9 mouse cellular contexts compared by ENCODE assay signal in the genomic region with DNA sequence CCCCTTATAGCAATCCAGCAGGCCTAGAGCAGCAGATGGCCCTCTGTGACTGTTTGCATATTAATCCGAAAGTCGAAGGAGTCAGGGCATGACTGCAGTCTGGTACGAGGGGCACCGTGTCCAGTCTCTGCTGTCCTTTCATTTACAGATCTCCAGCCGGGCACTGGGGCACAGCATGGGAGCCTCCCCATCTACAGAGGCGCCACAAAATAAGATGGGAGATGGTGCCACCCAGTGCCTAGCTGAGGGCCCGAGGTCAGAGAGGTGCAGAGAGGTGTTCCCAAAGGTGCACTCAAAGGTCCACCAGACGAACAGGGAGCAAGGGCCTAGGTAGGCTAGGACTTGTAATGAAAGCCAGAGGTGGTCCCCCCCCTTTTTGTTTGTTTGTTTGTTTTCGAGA. TPM values are rescaled to one million over a fixed set of nuclear protein-coding genes. Genes with fewer than 3 reads are reported as not detected.
DNase-seq lines count a peak whose midpoint lies in the region; ATAC-seq and TF ChIP-seq lines count a peak whose summit lies in the region.
"Had no signal": no experiment of that assay in that cellular context is flagged by ENCODE, and none has a peak within 500 bp of the region (broad histone marks: within the 10 kb centered on the region; RNA-seq: fewer than 3 reads in every experiment).

No protein-coding gene starts in this region.

- TF ChIP-seq POLR2A in lung, adult 2 months (IDR thresholded peaks at IDR 0.05; ENCODE audit: borderline replicate concordance, extremely low read depth, low read depth, low read length): no peak
- no peak for TF ChIP-seq POLR2A in bone marrow, adult 2 months (IDR thresholded peaks at IDR 0.05; ENCODE audit: borderline replicate concordance, control insufficient read depth, low read depth, low read length)

- H3K4me2 ChIP-seq in forebrain, postnatal 0 days (ENCODE audit: low read depth): no peak overlapping the region
- no peak overlapping the region for H3K4me2 ChIP-seq in forebrain, embryonic 16.5 days (ENCODE audit: low read length)
- peak overlapping the region; percentile 91 for H3K4me2 ChIP-seq in liver, embryonic 12.5 days
- H3K4me2 ChIP-seq: forebrain, embryonic 15.5 days had no signal

- no peak for DNase-seq in forebrain, postnatal 0 days
- no peak for DNase-seq in lung, adult 2 months
- DNase-seq in lung, postnatal 10 days: no peak
- DNase-seq in layer of hippocampus, adult 11-12 months (ENCODE audit: low spot score): no peak
- no peak for DNase-seq in ovary, postnatal 10 days (ENCODE audit: low spot score)

- WGBS in forebrain, postnatal 0 days: 77% methylated on average over 9 of the region's 9 CpGs
- 82% methylated on average over 9 of the region's 9 CpGs for WGBS in forebrain, embryonic 16.5 days
- 52% methylated on average over 9 of the region's 9 CpGs for WGBS in lung, adult 2 months
- WGBS in bone marrow, adult 2 months: 41% methylated on average over 9 of the region's 9 CpGs
- 43% methylated on average over 9 of the region's 9 CpGs for WGBS in liver, embryonic 12.5 days (ENCODE audit: insufficient replicate concordance)

- H3K9ac ChIP-seq in forebrain, postnatal 0 days: no peak overlapping the region
- H3K9ac ChIP-seq in forebrain, embryonic 16.5 days (replicated peaks; ENCODE audit: low read depth, low read length): no peak overlapping the region
- peak overlapping the region; percentile 83 for H3K9ac ChIP-seq in liver, embryonic 12.5 days
- H3K9ac ChIP-seq: forebrain, embryonic 15.5 days had no signal

- no peaks in the 10 kb centered on the region for H3K27me3 ChIP-seq in forebrain, postnatal 0 days (ENCODE audit: insufficient read depth, low read length)
- no peaks in the 10 kb centered on the region for H3K27me3 ChIP-seq in forebrain, embryonic 16.5 days (replicated peaks; ENCODE audit: control insufficient read depth, insufficient read depth, low read length)
- no peaks in the 10 kb centered on the region for H3K27me3 ChIP-seq in liver, embryonic 12.5 days (replicated peaks)
- H3K27me3 ChIP-seq: forebrain, embryonic 15.5 days had no signal

- no peaks in the 10 kb centered on the region for H3K36me3 ChIP-seq in forebrain, postnatal 0 days (ENCODE audit: insufficient read depth)
- no peaks in the 10 kb centered on the region for H3K36me3 ChIP-seq in forebrain, embryonic 16.5 days (ENCODE audit: control insufficient read depth, insufficient read depth)
- peaks cover 41% of the 10 kb centered on the region for H3K36me3 ChIP-seq in liver, embryonic 12.5 days
- H3K36me3 ChIP-seq: forebrain, embryonic 15.5 days had no signal

- no peaks in the 10 kb centered on the region for H3K9me3 ChIP-seq in forebrain, postnatal 0 days (ENCODE audit: low read length)
- H3K9me3 ChIP-seq in forebrain, embryonic 16.5 days (ENCODE audit: control insufficient read depth, low read length): no peaks in the 10 kb centered on the region
- no peaks in the 10 kb centered on the region for H3K9me3 ChIP-seq in liver, embryonic 12.5 days (replicated peaks)
- H3K9me3 ChIP-seq: forebrain, embryonic 15.5 days had no signal

- no peak for ATAC-seq in forebrain, postnatal 0 days
- no peak for ATAC-seq in forebrain, embryonic 16.5 days
- ATAC-seq in liver, embryonic 12.5 days: no peak
- ATAC-seq: forebrain, embryonic 15.5 days had no signal

- no peak for TF ChIP-seq CTCF in forebrain, postnatal 0 days (IDR thresholded peaks at IDR 0.05; ENCODE audit: low read depth)
- TF ChIP-seq CTCF in lung, adult 2 months (IDR thresholded peaks at IDR 0.05; ENCODE audit: insufficient read depth, low read length): no peak
- no peak for TF ChIP-seq CTCF in bone marrow, adult 2 months (IDR thresholded peaks at IDR 0.05; ENCODE audit: control insufficient read depth, insufficient read depth, low read length)

- no peak overlapping the region for H3K4me3 ChIP-seq in forebrain, postnatal 0 days (ENCODE audit: low read depth, low read length)
- no peak overlapping the region for H3K4me3 ChIP-seq in forebrain, embryonic 16.5 days (replicated peaks; ENCODE audit: low read length)
- H3K4me3 ChIP-seq in lung, adult 2 months (replicated peaks; ENCODE audit: extremely low read depth, low read depth, low read length): peak overlapping the region; percentile 34
- peak overlapping the region; percentile 18 for H3K4me3 ChIP-seq in bone marrow, adult 2 months (replicated peaks; ENCODE audit: control insufficient read depth, low read depth, low read length)
- peak overlapping the region; percentile 78 for H3K4me3 ChIP-seq in liver, embryonic 12.5 days
- H3K4me3 ChIP-seq: forebrain, embryonic 15.5 days had no signal

- H3K27ac ChIP-seq in forebrain, postnatal 0 days (ENCODE audit: low read depth, low read length): peak overlapping the region; percentile 21; the same call in 1 of the 2 replicates
- no peak overlapping the region for H3K27ac ChIP-seq in forebrain, embryonic 16.5 days (ENCODE audit: low read length)
- peak overlapping the region; percentile 95 for H3K27ac ChIP-seq in bone marrow, adult 2 months (ENCODE audit: control insufficient read depth, insufficient read depth, low read depth, low read length, poor library complexity)
- peak overlapping the region; percentile 100 for H3K27ac ChIP-seq in liver, embryonic 12.5 days
- H3K27ac ChIP-seq: forebrain, embryonic 15.5 days had no signal

- H3K4me1 ChIP-seq in forebrain, postnatal 0 days (ENCODE audit: insufficient read depth): no peaks in the 10 kb centered on the region; the same call in 1 of the 2 replicates
- peaks cover 16% of the 10 kb centered on the region for H3K4me1 ChIP-seq in forebrain, embryonic 16.5 days (replicated peaks; ENCODE audit: control insufficient read depth, insufficient read depth, low read length)
- peaks cover 70% of the 10 kb centered on the region for H3K4me1 ChIP-seq in lung, adult 2 months (ENCODE audit: control insufficient read depth, insufficient read depth, low read length)
- peaks cover 15% of the 10 kb centered on the region for H3K4me1 ChIP-seq in bone marrow, adult 2 months (ENCODE audit: control insufficient read depth, insufficient read depth, low read length)
- H3K4me1 ChIP-seq in liver, embryonic 12.5 days: peaks cover 95% of the 10 kb centered on the region

RNA-seq across cellular contexts. Expression of gene Gpr146, which starts 5.7 kb away (rescaled TPM):
- total RNA-seq in forebrain, postnatal 0 days (2014; rRNA removed): 3.2 and 3.3 TPM in 2 replicates
- 2.4 and 2.8 TPM in 2 replicates for polyA plus RNA-seq in forebrain, postnatal 0 days (2015; fragmentation: Nextera tagmentation; extraction: Ambion mirVana)
- polyA plus RNA-seq in forebrain, embryonic 16.5 days (2015; fragmentation: Nextera tagmentation; extraction: Ambion mirVana): 1.5 and 1.8 TPM in 2 replicates
- 75.7 and 93.4 TPM in 2 replicates for polyA plus RNA-seq in lung, adult 2 months (2012; rRNA removed)
- polyA plus RNA-seq in bone marrow, adult 2 months (2011; ENCODE audit: insufficient read depth, insufficient read length, low replicate concordance, missing spikeins): 14.6 and 20.1 TPM in 2 replicates
- polyA plus RNA-seq in liver, embryonic 12.5 days (2016; fragmentation: Nextera tagmentation; extraction: Ambion mirVana): 18.3 and 19.3 TPM in 2 replicates

RNA-seq across cellular contexts. Expression of gene C130050O18Rik, which starts 21.8 kb away (rescaled TPM):
- not detected in 2 replicates for total RNA-seq in forebrain, postnatal 0 days (2014; rRNA removed)
- polyA plus RNA-seq in forebrain, postnatal 0 days (2015; fragmentation: Nextera tagmentation; extraction: Ambion mirVana): 0.13 TPM in 1 of 2 replicates, not detected in the other
- 0.21 and 0.37 TPM in 2 replicates for polyA plus RNA-seq in forebrain, embryonic 16.5 days (2015; fragmentation: Nextera tagmentation; extraction: Ambion mirVana)
- polyA plus RNA-seq in lung, adult 2 months (2012; rRNA removed): 7.2 and 9.0 TPM in 2 replicates
- polyA plus RNA-seq in bone marrow, adult 2 months (2011; ENCODE audit: insufficient read depth, insufficient read length, low replicate concordance, missing spikeins): 0.88 and 4.0 TPM in 2 replicates
- 0.72 and 0.75 TPM in 2 replicates for polyA plus RNA-seq in liver, embryonic 12.5 days (2016; fragmentation: Nextera tagmentation; extraction: Ambion mirVana)

RNA-seq across cellular contexts. Expression of gene Cyp2w1, which starts 30.8 kb away (rescaled TPM):
- total RNA-seq in forebrain, postnatal 0 days (2014; rRNA removed): not detected in 2 replicates
- polyA plus RNA-seq in forebrain, postnatal 0 days (2015; fragmentation: Nextera tagmentation; extraction: Ambion mirVana): not detected in 2 replicates
- not detected in 2 replicates for polyA plus RNA-seq in forebrain, embryonic 16.5 days (2015; fragmentation: Nextera tagmentation; extraction: Ambion mirVana)
- polyA plus RNA-seq in lung, adult 2 months (2012; rRNA removed): 0.33 TPM in 1 of 2 replicates, not detected in the other
- polyA plus RNA-seq in bone marrow, adult 2 months (2011; ENCODE audit: insufficient read depth, insufficient read length, low replicate concordance, missing spikeins): not detected in 2 replicates
- not detected in 2 replicates for polyA plus RNA-seq in liver, embryonic 12.5 days (2016; fragmentation: Nextera tagmentation; extraction: Ambion mirVana)
- polyA plus RNA-seq: forebrain, embryonic 15.5 days had no signal

RNA-seq across cellular contexts. Expression of gene Cox19, which starts 32.0 kb away (rescaled TPM):
- total RNA-seq in forebrain, postnatal 0 days (2014; rRNA removed): 108 and 109 TPM in 2 replicates
- 85.7 and 91.1 TPM in 2 replicates for polyA plus RNA-seq in forebrain, postnatal 0 days (2015; fragmentation: Nextera tagmentation; extraction: Ambion mirVana)
- polyA plus RNA-seq in forebrain, embryonic 16.5 days (2015; fragmentation: Nextera tagmentation; extraction: Ambion mirVana): 90.6 and 97.9 TPM in 2 replicates
- 51.7 and 61.9 TPM in 2 replicates for polyA plus RNA-seq in lung, adult 2 months (2012; rRNA removed)
- polyA plus RNA-seq in bone marrow, adult 2 months (2011; ENCODE audit: insufficient read depth, insufficient read length, low replicate concordance, missing spikeins): 27.6 and 39.3 TPM in 2 replicates
- polyA plus RNA-seq in liver, embryonic 12.5 days (2016; fragmentation: Nextera tagmentation; extraction: Ambion mirVana): 72.3 and 73.8 TPM in 2 replicates

RNA-seq across cellular contexts. Expression of gene Gper1, which starts 39.7 kb away (rescaled TPM):
- 6.8 and 9.1 TPM in 2 replicates for total RNA-seq in forebrain, postnatal 0 days (2014; rRNA removed)
- polyA plus RNA-seq in forebrain, postnatal 0 days (2015; fragmentation: Nextera tagmentation; extraction: Ambion mirVana): 6.8 and 8.1 TPM in 2 replicates
- polyA plus RNA-seq in forebrain, embryonic 16.5 days (2015; fragmentation: Nextera tagmentation; extraction: Ambion mirVana): 8.7 and 9.0 TPM in 2 replicates
- 2.7 and 3.3 TPM in 2 replicates for polyA plus RNA-seq in lung, adult 2 months (2012; rRNA removed)
- polyA plus RNA-seq in bone marrow, adult 2 months (2011; ENCODE audit: insufficient read depth, insufficient read length, low replicate concordance, missing spikeins): not detected in 2 replicates
- 0.39 and 0.51 TPM in 2 replicates for polyA plus RNA-seq in liver, embryonic 12.5 days (2016; fragmentation: Nextera tagmentation; extraction: Ambion mirVana)

Comparison
In these comparisons a context has a peak if more than half of its experiments do, and no peak if none do; other contexts are left out.
1. H3K4me3 ChIP-seq: peak in lung, adult 2 months (single experiment), bone marrow, adult 2 months (single experiment) and liver, embryonic 12.5 days (single experiment); none in forebrain, postnatal 0 days (single experiment) and forebrain, embryonic 16.5 days (single experiment).